Mouse (Mus musculus) testis, adult 2 months (tissue): ENCODE data around the gene Ttll9. TPM values are rescaled to one million over a fixed set of nuclear protein-coding genes. Genes with fewer than 3 reads are reported as not detected.

ENCODE experiments used
- H3K27ac ChIP-seq: fragments of 200-500 bp; 2 replicates; pipeline ENCODE4 v1.5.1; 2012; ENCODE audit warnings: low read depth, low read length; ENCODE audit not compliant: control insufficient read depth, insufficient read depth
- H3K27me3 ChIP-seq: fragments of 200-500 bp; 2 replicates; pipeline ENCODE4 v1.6.1; 2012; ENCODE audit warnings: mild to moderate bottlenecking, low read length, moderate library complexity; ENCODE audit not compliant: control insufficient read depth, insufficient read depth
- H3K36me3 ChIP-seq: fragments of 200-500 bp; 2 replicates; pipeline ENCODE4 v1.6.1; 2012; ENCODE audit warnings: mild to moderate bottlenecking, low read length; ENCODE audit not compliant: control insufficient read depth, insufficient read depth
- H3K4me1 ChIP-seq: fragments of 200-500 bp; 2 replicates; pipeline ENCODE4 v1.6.1; 2012; ENCODE audit warnings: low read length; ENCODE audit not compliant: control insufficient read depth, insufficient read depth
- H3K4me3 ChIP-seq: fragments of 200-500 bp; 2 replicates; pipeline ENCODE4 v1.5.1; 2012; ENCODE audit warnings: low read depth, mild to moderate bottlenecking, low read length, moderate library complexity, mixed read lengths; ENCODE audit not compliant: control insufficient read depth
- CTCF ChIP-seq: fragments of 200-500 bp; IDR thresholded peaks from 2 replicates; pipeline ENCODE4 v1.5.1; 2012; ENCODE audit warnings: low read depth, mild to moderate bottlenecking, inconsistent platforms, low read length, moderate library complexity; ENCODE audit not compliant: control insufficient read depth, insufficient read depth, insufficient replicate concordance
- POLR2A ChIP-seq: fragments of 200-500 bp; IDR thresholded peaks from 2 replicates; pipeline ENCODE4 v1.6.1; 2012; ENCODE audit warnings: low read depth, mild to moderate bottlenecking, inconsistent platforms, low read length, moderate library complexity; ENCODE audit not compliant: control insufficient read depth
- polyA plus RNA-seq: library from polyadenylated mRNA; depleted of rRNA; stranded (reverse); fragments of >200 nt; gene quantifications from 2 replicates; pipeline ENCODE4 v1.2.3, GENCODE M21; 2012

Ttll9 gene
- polyA plus RNA-seq, 1 experiment: 203 TPM

DNA sequence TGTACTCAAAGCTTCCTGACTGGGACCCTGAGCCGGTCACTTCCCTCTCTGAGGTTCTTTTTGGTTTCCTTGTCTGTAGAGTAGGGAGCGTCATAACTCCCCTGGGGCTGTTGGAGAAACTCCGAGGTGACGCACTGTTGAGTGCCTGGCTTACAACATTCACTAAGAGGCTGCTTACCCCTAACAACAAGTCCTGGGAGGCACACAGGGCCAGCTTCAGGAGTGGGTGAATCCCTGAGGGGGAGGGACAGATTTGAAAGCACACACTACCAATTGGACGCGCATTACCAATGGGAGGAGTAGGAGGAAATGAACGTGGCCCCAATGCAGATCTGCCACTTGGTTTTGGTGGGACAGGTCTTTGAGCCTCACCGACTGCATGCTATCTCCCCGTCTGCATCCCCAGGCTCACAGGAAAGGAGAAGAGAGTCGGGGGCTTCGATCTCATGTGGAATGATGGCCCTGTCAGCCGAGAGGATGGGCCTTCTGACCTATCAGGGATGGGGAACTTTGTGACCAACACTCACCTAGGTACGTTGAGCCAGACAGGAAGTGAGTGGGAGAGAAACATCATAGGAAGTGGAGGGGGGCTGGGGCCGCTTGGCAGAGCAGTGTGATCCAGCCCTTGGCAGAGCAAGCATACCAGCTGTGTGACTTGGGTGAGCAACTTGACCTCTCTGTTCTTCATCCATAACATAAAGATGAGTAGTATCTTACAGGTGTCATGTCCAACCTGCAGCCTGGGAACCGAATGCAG, 40.4 kb downstream of the Ttll9 start:
- TF ChIP-seq POLR2A (no peak), CTCF (no peak)
- no peak overlapping the region for H3K27ac ChIP-seq
- H3K4me1 ChIP-seq: no peaks in the 10 kb centered on the region
- no peaks in the 10 kb centered on the region for H3K27me3 ChIP-seq
- no peaks in the 10 kb centered on the region for H3K36me3 ChIP-seq
- no peak overlapping the region for H3K4me3 ChIP-seq

DNA sequence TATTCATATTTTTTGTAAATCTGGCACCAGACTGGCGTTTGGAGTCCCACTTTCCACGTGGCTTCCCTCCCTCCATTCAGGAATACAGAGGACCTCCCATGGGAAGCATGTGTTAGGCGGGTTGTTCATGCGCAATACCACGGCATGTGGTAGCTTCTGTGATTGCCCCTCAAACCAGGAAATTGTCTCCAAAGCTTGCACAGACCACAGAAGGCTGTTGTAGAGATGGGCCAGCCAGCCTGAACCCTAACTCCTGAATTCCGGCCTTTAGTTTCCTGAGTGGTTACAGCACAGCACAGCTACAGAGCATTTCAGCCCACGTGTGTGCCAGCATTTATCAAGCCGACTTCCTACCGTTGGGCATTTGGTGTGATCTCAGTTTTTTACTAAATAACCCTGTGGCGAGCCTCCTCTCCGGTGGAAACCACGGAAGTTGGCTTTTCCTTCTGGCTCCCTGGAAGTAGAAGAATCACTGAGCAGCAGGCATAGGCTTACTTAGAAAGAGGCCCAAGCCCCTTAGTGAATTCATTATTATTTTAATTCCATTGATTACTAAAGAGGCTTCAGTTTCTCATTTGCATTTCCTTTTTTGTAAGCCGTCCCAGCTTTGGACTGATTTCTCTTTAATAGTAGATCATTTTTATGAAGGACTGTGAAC, 41.5 kb downstream of the Ttll9 start:
- Histone ChIP-seq H3K4me3 (no peak overlapping the region), H3K4me1 (no peaks in the 10 kb centered on the region), H3K27me3 (no peaks in the 10 kb centered on the region), H3K36me3 (no peaks in the 10 kb centered on the region), H3K27ac (no peak overlapping the region)
- TF ChIP-seq POLR2A (no peak), CTCF (no peak)

GRCm38 (mm10) chr2:153005981-153006380, 43.7 kb downstream of the Ttll9 start:
- Histone ChIP-seq H3K27ac (no peak overlapping the region), H3K4me1 (no peaks in the 10 kb centered on the region), H3K36me3 (no peaks in the 10 kb centered on the region), H3K27me3 (no peaks in the 10 kb centered on the region), H3K4me3 (no peak overlapping the region)
- TF ChIP-seq CTCF (no peak), POLR2A (no peak)

GRCm38 (mm10) chr2:153009192-153009973, 47.1 kb downstream of the Ttll9 start:
- Histone ChIP-seq H3K36me3 (peaks cover 2% of the 10 kb centered on the region), H3K27ac (no peak overlapping the region), H3K4me3 (no peak overlapping the region), H3K27me3 (no peaks in the 10 kb centered on the region), H3K4me1 (peaks cover under 1% of the 10 kb centered on the region; the same call in 1 of the 2 replicates)
- TF ChIP-seq CTCF: no peak
- TF ChIP-seq POLR2A: no peak

DNA sequence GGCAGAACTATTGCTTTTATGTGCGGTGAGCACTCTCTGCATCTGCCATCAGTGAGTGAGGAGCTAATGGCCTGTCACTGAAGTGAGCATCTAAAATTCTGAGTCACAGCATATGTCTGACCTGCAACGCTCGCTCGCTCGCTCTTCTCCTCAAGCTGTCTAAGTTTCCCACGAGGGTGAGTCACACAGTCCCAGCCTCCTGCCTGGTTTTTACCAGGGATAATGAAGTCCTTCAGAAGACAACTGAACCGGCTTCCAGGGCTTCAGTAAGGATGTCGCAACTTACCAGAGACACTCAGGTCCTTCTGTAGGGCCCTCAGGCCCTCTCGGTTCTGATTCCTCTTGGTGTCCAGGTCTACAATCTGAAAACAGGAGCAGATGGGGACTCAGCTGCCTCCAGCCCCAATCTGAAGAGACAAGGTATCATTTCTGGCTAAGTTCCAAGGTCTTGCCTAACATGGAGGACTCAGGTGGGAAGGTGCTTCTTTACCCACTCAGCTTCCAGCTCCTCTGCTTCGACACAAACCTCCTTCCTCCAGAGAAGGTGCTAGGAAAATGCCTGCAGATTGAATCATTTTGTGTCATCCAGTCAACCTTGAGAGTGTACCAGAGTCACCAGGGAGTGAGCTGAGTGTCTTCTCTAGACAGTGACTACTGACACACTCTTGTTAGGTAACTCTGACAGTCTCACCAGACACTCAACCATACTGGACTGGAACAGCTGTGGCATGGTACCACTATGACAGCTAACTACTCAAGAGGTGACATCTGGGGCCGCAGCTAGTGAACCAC, 51.6 kb downstream of the Ttll9 start:
- Histone ChIP-seq H3K27ac (no peak overlapping the region), H3K27me3 (no peaks in the 10 kb centered on the region), H3K36me3 (peaks cover 2% of the 10 kb centered on the region), H3K4me1 (peaks cover 2% of the 10 kb centered on the region; the same call in 1 of the 2 replicates), H3K4me3 (peak overlapping the region; percentile 30)
- TF ChIP-seq POLR2A: no peak
- no peak for TF ChIP-seq CTCF

GRCm38 (mm10) chr2:153014758-153015593, 52.7 kb downstream of the Ttll9 start, which contains the start of gene Pdrg1:
TSS of gene Pdrg1 (minus strand) at chr2:153015427.
- H3K36me3 ChIP-seq: peaks cover 2% of the 10 kb centered on the region
- peaks cover 2% of the 10 kb centered on the region; the same call in 1 of the 2 replicates for H3K4me1 ChIP-seq
- H3K27ac ChIP-seq: no peak within 1 kb of the TSS
- TF ChIP-seq POLR2A: peak; percentile 86
- TF ChIP-seq CTCF: peak; percentile 94
- H3K27me3 ChIP-seq: no peaks in the 10 kb centered on the region
- H3K4me3 ChIP-seq: peak within 1 kb of the TSS; percentile 98
